Mouse (Mus musculus) liver, embryonic 12.5 days (tissue): ENCODE data around the gene Dync1i1. TPM values are rescaled to one million over a fixed set of nuclear protein-coding genes. Genes with fewer than 3 reads are reported as not detected.

Source experiments
- ATAC-seq: fragments of 200-750 bp; cut with Nextera tagmentation; 2 replicates; pipeline ENCODE4 v1.8.0; 2017; ENCODE audit warnings: moderate number of reproducible peaks, mild to moderate bottlenecking, moderate library complexity
- H3K27ac ChIP-seq: fragments of 300-500 bp; sonication (generic); 2 replicates; pipeline ENCODE4 v1.5.1; 2016; ENCODE audit warnings: mild to moderate bottlenecking
- H3K27me3 ChIP-seq: fragments of 300-500 bp; sonication (generic); replicated peaks from 2 replicates; pipeline ENCODE4 v1.6.1; 2016; ENCODE audit warnings: mild to moderate bottlenecking, moderate library complexity
- H3K36me3 ChIP-seq: fragments of 300-500 bp; sonication (generic); 2 replicates; pipeline ENCODE4 v1.6.1; 2016; ENCODE audit warnings: mild to moderate bottlenecking, moderate library complexity
- H3K4me1 ChIP-seq: fragments of 300-500 bp; sonication (generic); 2 replicates; pipeline ENCODE4 v1.6.1; 2016
- H3K4me2 ChIP-seq: fragments of 300-500 bp; sonication (generic); 2 replicates; pipeline ENCODE4 v1.6.1; 2016; ENCODE audit warnings: mild to moderate bottlenecking, moderate library complexity
- H3K4me3 ChIP-seq: fragments of 300-500 bp; sonication (generic); 2 replicates; pipeline ENCODE4 v1.5.1; 2016; ENCODE audit warnings: mild to moderate bottlenecking, moderate library complexity
- H3K9ac ChIP-seq: fragments of 300-500 bp; sonication (generic); 2 replicates; pipeline ENCODE4 v1.6.1; 2016; ENCODE audit warnings: mild to moderate bottlenecking, moderate library complexity
- H3K9me3 ChIP-seq: fragments of 300-500 bp; sonication (generic); replicated peaks from 2 replicates; pipeline ENCODE4 v1.6.1; 2016; ENCODE audit warnings: mild to moderate bottlenecking, moderate library complexity
- WGBS: fragments of 180-500 bp; shearing (Covaris S2); methylation state at CpG from one replicate; pipeline ENCODE4 v1.1.7; 2016; ENCODE audit not compliant: insufficient replicate concordance; 5-methylcytosine and 5-hydroxymethylcytosine counted together
- polyA plus RNA-seq: library from polyadenylated mRNA; unstranded; fragments of >200 nt; fragmentation: Nextera tagmentation; extraction: Ambion mirVana; gene quantifications from 2 replicates; pipeline ENCODE4 v1.2.1, GENCODE M21; 2016

The Dync1i1 gene
- polyA plus RNA-seq, 1 experiment from 2014 or later, result 0.15 TPM

DNA sequence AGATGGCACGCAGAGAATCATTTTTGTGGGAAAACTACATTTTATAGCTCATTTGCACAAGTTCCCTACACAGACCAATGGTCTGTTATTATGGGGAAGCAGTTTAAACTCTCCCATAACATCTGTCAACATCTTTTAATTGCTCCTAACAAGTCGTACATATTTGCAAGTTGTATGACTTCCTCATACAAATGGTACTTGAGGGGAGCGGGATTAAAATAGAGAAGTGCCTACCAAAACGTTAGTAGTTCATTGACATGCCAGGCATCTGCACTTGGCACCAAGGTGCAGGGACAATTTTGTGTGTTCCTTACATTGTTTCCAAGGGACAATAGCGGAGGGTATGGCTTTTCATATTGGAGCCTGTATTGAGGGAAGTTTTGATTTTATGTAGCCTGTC, 140.7 kb downstream of the Dync1i1 start:
- no peaks in the 10 kb centered on the region for H3K4me1 ChIP-seq
- H3K36me3 ChIP-seq, result no peaks in the 10 kb centered on the region
- ATAC-seq, result no peak
- no peaks in the 10 kb centered on the region for H3K9me3 ChIP-seq
- no peak overlapping the region for H3K4me3 ChIP-seq
- no peak overlapping the region for H3K27ac ChIP-seq
- no peak overlapping the region for H3K4me2 ChIP-seq
- no peaks in the 10 kb centered on the region for H3K27me3 ChIP-seq
- WGBS, result 60% methylated on average over 5 of the region's 5 CpGs
- H3K9ac ChIP-seq, result no peak overlapping the region

GRCm38 (mm10) chr6:5867221-5867620, 141.8 kb downstream of the Dync1i1 start:
- Histone ChIP-seq H3K4me2 (no peak overlapping the region), H3K4me3 (no peak overlapping the region), H3K36me3 (no peaks in the 10 kb centered on the region), H3K27me3 (no peaks in the 10 kb centered on the region), H3K4me1 (no peaks in the 10 kb centered on the region), H3K9me3 (no peaks in the 10 kb centered on the region), H3K27ac (no peak overlapping the region), H3K9ac (no peak overlapping the region)
- no peak for ATAC-seq
- 74% methylated on average over 4 of the region's 4 CpGs for WGBS

GRCm38 (mm10) chr6:5871060-5871459, 145.6 kb downstream of the Dync1i1 start:
- Histone ChIP-seq H3K27ac (no peak overlapping the region), H3K9ac (no peak overlapping the region), H3K9me3 (no peaks in the 10 kb centered on the region), H3K4me1 (no peaks in the 10 kb centered on the region), H3K36me3 (no peaks in the 10 kb centered on the region), H3K4me2 (no peak overlapping the region), H3K4me3 (no peak overlapping the region), H3K27me3 (no peaks in the 10 kb centered on the region)
- 64% methylated on average over 5 of the region's 5 CpGs for WGBS
- ATAC-seq, result no peak

DNA sequence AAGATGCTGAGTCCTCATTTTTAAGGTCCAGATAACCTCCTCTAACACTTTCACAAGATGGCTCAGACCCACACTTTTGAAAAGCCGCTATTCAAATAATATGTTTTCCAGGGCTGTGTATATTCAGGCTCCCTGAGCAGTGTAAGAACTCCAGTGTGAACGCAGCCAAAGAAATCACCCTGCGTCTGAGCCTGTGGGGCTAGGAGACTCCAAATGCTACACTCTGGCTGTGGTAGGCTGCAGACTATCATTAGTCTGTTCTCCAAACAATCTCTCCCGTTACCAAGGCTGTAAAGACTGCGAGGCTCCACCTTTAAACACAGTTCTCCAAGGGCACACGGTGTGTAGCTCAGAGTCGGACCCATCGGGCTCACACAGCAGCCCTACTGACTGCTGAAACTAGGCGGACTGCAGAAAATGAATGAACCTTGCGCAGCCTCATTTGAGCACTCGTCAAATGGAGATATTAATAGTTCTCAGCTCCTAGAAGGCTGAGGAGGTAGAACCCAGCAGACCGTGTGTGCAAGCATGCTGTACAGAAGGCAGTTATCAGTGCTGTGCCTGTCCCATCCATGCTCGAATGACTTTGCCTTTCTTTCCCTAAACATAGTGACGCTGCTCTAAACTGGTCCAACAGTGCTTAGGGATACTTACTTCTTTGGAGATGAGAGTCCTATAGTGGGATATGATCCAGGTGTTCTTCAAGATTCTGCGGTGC, 146.3 kb downstream of the Dync1i1 start:
- H3K27me3 ChIP-seq, result no peaks in the 10 kb centered on the region
- H3K36me3 ChIP-seq, result no peaks in the 10 kb centered on the region
- no peak overlapping the region for H3K9ac ChIP-seq
- no peaks in the 10 kb centered on the region for H3K4me1 ChIP-seq
- H3K4me2 ChIP-seq, result no peak overlapping the region
- WGBS, result 72% methylated on average over 15 of the region's 15 CpGs
- no peaks in the 10 kb centered on the region for H3K9me3 ChIP-seq
- H3K27ac ChIP-seq, result no peak overlapping the region
- no peak for ATAC-seq
- H3K4me3 ChIP-seq, result no peak overlapping the region

- Histone ChIP-seq H3K9me3 (no peaks in the 10 kb centered on the region), H3K9ac (no peak overlapping the region), H3K27ac (no peak overlapping the region), H3K4me3 (no peak overlapping the region), H3K4me1 (no peaks in the 10 kb centered on the region), H3K36me3 (no peaks in the 10 kb centered on the region), H3K27me3 (no peaks in the 10 kb centered on the region), H3K4me2 (no peak overlapping the region)
- ATAC-seq, result no peak
- 57% methylated on average over 6 of the region's 6 CpGs for WGBS
Measured at GRCm38 (mm10) chr6:5889341-5889740, 163.9 kb downstream of the Dync1i1 start.

GRCm38 (mm10) chr6:5911295-5911694, 185.9 kb downstream of the Dync1i1 start:
- no peak overlapping the region for H3K27ac ChIP-seq
- H3K36me3 ChIP-seq, result no peaks in the 10 kb centered on the region
- H3K9ac ChIP-seq, result no peak overlapping the region
- no peaks in the 10 kb centered on the region for H3K27me3 ChIP-seq
- H3K9me3 ChIP-seq, result no peaks in the 10 kb centered on the region
- 66% methylated on average over 7 of the region's 7 CpGs for WGBS
- ATAC-seq, result no peak
- H3K4me3 ChIP-seq, result no peak overlapping the region
- H3K4me2 ChIP-seq, result no peak overlapping the region
- no peaks in the 10 kb centered on the region for H3K4me1 ChIP-seq

DNA sequence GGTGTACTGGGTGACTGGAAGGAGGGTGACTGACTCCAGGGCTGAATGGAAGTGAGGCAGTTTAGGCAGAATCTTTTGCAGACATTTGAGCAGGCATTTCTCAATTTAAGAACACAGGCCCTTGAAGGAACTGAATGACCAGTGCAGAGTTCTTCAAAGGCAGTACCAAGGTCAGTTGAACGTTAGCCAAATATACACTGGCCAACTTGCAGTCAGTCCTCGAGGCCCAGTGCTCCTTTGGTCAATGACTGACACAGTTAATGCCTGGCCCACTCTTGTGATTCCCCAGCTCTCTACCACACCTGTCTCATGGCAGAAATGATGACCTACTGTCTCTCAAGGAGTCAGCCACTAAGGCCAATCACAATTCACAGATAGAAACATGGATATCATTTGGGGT, 189.6 kb downstream of the Dync1i1 start:
- no peak overlapping the region for H3K4me2 ChIP-seq
- no peaks in the 10 kb centered on the region for H3K9me3 ChIP-seq
- H3K36me3 ChIP-seq, result no peaks in the 10 kb centered on the region
- 58% methylated on average over 2 of the region's 2 CpGs for WGBS
- no peak overlapping the region for H3K9ac ChIP-seq
- ATAC-seq, result no peak
- no peaks in the 10 kb centered on the region for H3K4me1 ChIP-seq
- H3K27me3 ChIP-seq, result no peaks in the 10 kb centered on the region
- H3K27ac ChIP-seq, result no peak overlapping the region
- no peak overlapping the region for H3K4me3 ChIP-seq

GRCm38 (mm10) chr6:5920670-5921069, 195.2 kb downstream of the Dync1i1 start:
- H3K27me3 ChIP-seq, result no peaks in the 10 kb centered on the region
- H3K27ac ChIP-seq, result no peak overlapping the region
- no peak for ATAC-seq
- no peaks in the 10 kb centered on the region for H3K36me3 ChIP-seq
- no peaks in the 10 kb centered on the region for H3K9me3 ChIP-seq
- 64% methylated on average over 4 of the region's 4 CpGs for WGBS
- H3K9ac ChIP-seq, result no peak overlapping the region
- H3K4me3 ChIP-seq, result no peak overlapping the region
- H3K4me1 ChIP-seq, result no peaks in the 10 kb centered on the region
- H3K4me2 ChIP-seq, result no peak overlapping the region

GRCm38 (mm10) chr6:5922676-5923075, 197.2 kb downstream of the Dync1i1 start:
- H3K9ac ChIP-seq, result no peak overlapping the region
- no peaks in the 10 kb centered on the region for H3K27me3 ChIP-seq
- no peak overlapping the region for H3K4me3 ChIP-seq
- no peak overlapping the region for H3K4me2 ChIP-seq
- no peaks in the 10 kb centered on the region for H3K9me3 ChIP-seq
- no peak for ATAC-seq
- no peak overlapping the region for H3K27ac ChIP-seq
- 80% methylated on average over 1 of the region's 1 CpGs for WGBS
- no peaks in the 10 kb centered on the region for H3K36me3 ChIP-seq
- no peaks in the 10 kb centered on the region for H3K4me1 ChIP-seq

DNA sequence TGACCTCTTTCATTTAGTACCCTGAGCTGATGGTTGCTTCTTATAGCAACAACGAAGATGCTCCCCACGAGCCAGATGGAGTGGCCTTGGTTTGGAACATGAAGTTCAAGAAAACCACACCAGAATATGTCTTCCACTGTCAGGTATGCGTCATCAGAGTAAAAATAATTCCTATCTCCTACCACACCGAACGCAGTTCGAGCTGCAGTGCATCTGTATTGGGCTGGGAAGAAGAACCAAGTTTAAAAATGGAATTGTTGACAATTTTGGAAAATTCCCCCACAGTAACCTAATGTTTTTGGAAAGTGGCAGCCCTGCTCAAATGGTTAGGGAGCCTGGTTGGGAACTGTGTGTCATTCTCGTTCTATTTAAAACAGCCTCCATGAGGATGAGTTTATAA, 197.7 kb downstream of the Dync1i1 start:
- WGBS, result 66% methylated on average over 7 of the region's 7 CpGs
- no peaks in the 10 kb centered on the region for H3K9me3 ChIP-seq
- no peak overlapping the region for H3K9ac ChIP-seq
- no peaks in the 10 kb centered on the region for H3K27me3 ChIP-seq
- H3K4me2 ChIP-seq, result no peak overlapping the region
- H3K27ac ChIP-seq, result no peak overlapping the region
- H3K36me3 ChIP-seq, result no peaks in the 10 kb centered on the region
- H3K4me1 ChIP-seq, result no peaks in the 10 kb centered on the region
- H3K4me3 ChIP-seq, result no peak overlapping the region
- no peak for ATAC-seq

GRCm38 (mm10) chr6:5930140-5930539, 204.7 kb downstream of the Dync1i1 start:
- ATAC-seq, result no peak
- H3K4me3 ChIP-seq, result no peak overlapping the region
- no peak overlapping the region for H3K27ac ChIP-seq
- no peaks in the 10 kb centered on the region for H3K9me3 ChIP-seq
- H3K9ac ChIP-seq, result no peak overlapping the region
- 78% methylated on average over 8 of the region's 8 CpGs for WGBS
- no peaks in the 10 kb centered on the region for H3K27me3 ChIP-seq
- H3K4me2 ChIP-seq, result no peak overlapping the region
- no peaks in the 10 kb centered on the region for H3K4me1 ChIP-seq
- no peaks in the 10 kb centered on the region for H3K36me3 ChIP-seq

DNA sequence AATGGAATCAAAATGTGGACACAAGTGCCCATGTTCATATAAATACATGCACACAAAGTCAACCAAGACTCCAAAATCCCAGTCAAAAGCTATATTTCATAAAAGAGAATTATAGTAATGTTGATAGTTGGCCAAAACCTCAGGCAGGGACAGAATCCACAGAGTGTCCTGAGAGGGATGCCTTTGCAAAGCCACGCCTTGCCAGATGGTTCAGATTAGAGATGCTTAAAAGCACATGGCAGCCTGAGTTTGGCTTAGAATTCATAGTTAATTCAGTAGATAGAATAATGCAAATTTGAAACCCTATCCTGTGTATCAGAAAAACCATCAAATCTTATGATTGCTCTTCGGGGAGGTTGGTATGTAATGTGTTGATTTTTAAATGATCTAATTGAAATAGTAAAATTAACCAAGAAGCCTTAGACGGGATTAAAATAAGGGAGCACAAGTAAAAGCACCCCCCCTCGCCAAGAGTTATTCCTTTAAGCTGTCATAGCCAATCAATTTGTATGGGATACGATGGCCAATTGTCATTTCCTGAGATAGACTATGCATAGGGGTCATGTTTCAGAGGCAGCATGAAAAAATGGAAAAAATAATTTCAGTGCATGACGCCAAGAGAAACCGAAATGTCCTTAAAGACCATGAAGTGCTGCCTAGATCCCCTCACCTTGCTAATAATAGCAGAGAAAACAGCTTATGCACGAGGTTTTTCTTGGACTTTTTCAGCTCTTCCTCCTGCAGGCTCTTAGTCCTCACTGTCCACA, 210.3 kb downstream of the Dync1i1 start:
- H3K4me1 ChIP-seq, result no peaks in the 10 kb centered on the region
- no peak overlapping the region for H3K4me2 ChIP-seq
- H3K9me3 ChIP-seq, result no peaks in the 10 kb centered on the region
- ATAC-seq, result no peak
- no peaks in the 10 kb centered on the region for H3K27me3 ChIP-seq
- H3K4me3 ChIP-seq, result no peak overlapping the region
- H3K9ac ChIP-seq, result no peak overlapping the region
- no peak overlapping the region for H3K27ac ChIP-seq
- H3K36me3 ChIP-seq, result no peaks in the 10 kb centered on the region
- WGBS, result 69% methylated on average over 8 of the region's 8 CpGs
